Mouse (Mus musculus): Measurements from ENCODE around the gene Ddx17.

GRCm38 (mm10) chr15:79505616-79506283, 40.8 kb downstream of the Ddx17 start:
- TF ChIP-seq POLR2A (IDR thresholded peaks at IDR 0.05; ENCODE audit: extremely low read depth, insufficient read depth, low read length) (no peak), CTCF (IDR thresholded peaks at IDR 0.05; ENCODE audit: low read depth, low read length) (no peak)

Measured in liver, adult 2 months (tissue).